Mouse (Mus musculus) heart, postnatal 0 days (tissue): ENCODE data around the gene Clp1. TPM values are rescaled to one million over a fixed set of nuclear protein-coding genes. Genes with fewer than 3 reads are reported as not detected.

Experiments used
- ATAC-seq: fragments of 200-750 bp; cut with Nextera tagmentation; 2 replicates; pipeline ENCODE4 v1.8.0; 2017; ENCODE audit warnings: low read depth, moderate number of reproducible peaks, moderate library complexity; ENCODE audit not compliant: insufficient read depth
- DNase-seq: peaks from one replicate; pipeline ENCODE4 v3.0.0-alpha.2; 2016; ENCODE audit warnings: low spot score
- H3K27ac ChIP-seq: fragments of 300-500 bp; sonication (generic); 2 replicates; pipeline ENCODE4 v1.5.1; 2014; ENCODE audit warnings: low read depth, mild to moderate bottlenecking
- H3K27me3 ChIP-seq: fragments of 300-500 bp; sonication (generic); 2 replicates; pipeline ENCODE4 v1.6.1; 2014; ENCODE audit warnings: low read length, mixed read lengths; ENCODE audit not compliant: control insufficient read depth, insufficient read depth
- H3K36me3 ChIP-seq: fragments of 300-500 bp; sonication (generic); replicated peaks from 2 replicates; pipeline ENCODE4 v1.6.1; 2014; ENCODE audit warnings: low read length, mixed read lengths; ENCODE audit not compliant: control insufficient read depth, insufficient read depth
- H3K4me1 ChIP-seq: fragments of 300-500 bp; sonication (generic); 2 replicates; pipeline ENCODE4 v1.6.1; 2014; ENCODE audit warnings: antibody characterized with exemption; ENCODE audit not compliant: control insufficient read depth, insufficient read depth
- H3K4me2 ChIP-seq: fragments of 300-500 bp; sonication (generic); 2 replicates; pipeline ENCODE4 v1.6.1; 2014; ENCODE audit warnings: low read depth, mild to moderate bottlenecking, low read length, moderate library complexity
- H3K4me3 ChIP-seq: fragments of 300-500 bp; sonication (generic); 2 replicates; pipeline ENCODE4 v1.5.1; 2014; ENCODE audit warnings: low read depth, low read length
- H3K9ac ChIP-seq: fragments of 300-500 bp; sonication (generic); replicated peaks from 2 replicates; pipeline ENCODE4 v1.6.1; 2014; ENCODE audit warnings: low read depth, low read length, mixed read lengths
- H3K9me3 ChIP-seq: fragments of 300-500 bp; sonication (generic); replicated peaks from 2 replicates; pipeline ENCODE4 v1.6.1; 2016; ENCODE audit warnings: low read length; ENCODE audit not compliant: control insufficient read depth
- CTCF ChIP-seq: IDR thresholded peaks from 2 replicates; pipeline ENCODE4 v1.5.1; 2016; ENCODE audit warnings: antibody characterized with exemption, control low read depth, low read depth
- EP300 ChIP-seq: IDR thresholded peaks from 2 replicates; pipeline ENCODE4 v1.6.1; 2016; ENCODE audit warnings: antibody characterized with exemption, low read depth
- WGBS: fragments of 180-500 bp; shearing (Covaris S2); extraction: QIAGEN DNeasy Blood & Tissue Kit; methylation state at CpG from one replicate; pipeline ENCODE4 v1.1.7; 2014; 5-methylcytosine and 5-hydroxymethylcytosine counted together
- polyA plus RNA-seq: library from polyadenylated mRNA; unstranded; fragments of >200 nt; fragmentation: Nextera tagmentation; extraction: Ambion mirVana; gene quantifications from 2 replicates; pipeline ENCODE4 v1.2.1, GENCODE M21; 2015
- total RNA-seq: library from RNA; depleted of rRNA; stranded (reverse); fragments of >200 nt; gene quantifications from 2 replicates; pipeline ENCODE4 v1.2.3, GENCODE M21; 2014; ENCODE audit warnings: low replicate concordance

Gene Clp1
- total and polyA plus RNA-seq, 2 experiments from 2014 or later: 5.2 to 10.5 TPM

GRCm38 (mm10) chr2:84737451-84737925 lies 10.3 kb upstream of the Clp1 start:
- no peak overlapping the region for H3K4me3 ChIP-seq
- H3K4me1 ChIP-seq: peaks cover 41% of the 10 kb centered on the region

GRCm38 (mm10) chr2:84736312-84737161 lies 9.4 kb upstream of the Clp1 start:
- H3K36me3 ChIP-seq: no peaks in the 10 kb centered on the region
- ATAC-seq: no peak
- DNase-seq: no peak
- H3K4me1 ChIP-seq: peaks cover 32% of the 10 kb centered on the region
- no peak overlapping the region for H3K27ac ChIP-seq
- H3K27me3 ChIP-seq: peaks cover 23% of the 10 kb centered on the region
- 8% methylated on average over 27 of the region's 27 CpGs for WGBS
- TF ChIP-seq CTCF: no peak
- TF ChIP-seq EP300: no peak
- H3K4me3 ChIP-seq: no peak overlapping the region
- no peak overlapping the region for H3K9ac ChIP-seq
- no peak overlapping the region for H3K4me2 ChIP-seq
- no peaks in the 10 kb centered on the region for H3K9me3 ChIP-seq

More at GRCm38 (mm10) chr2:84737451-84737925, 10.3 kb upstream of the Clp1 start:
- Histone ChIP-seq H3K9ac (no peak overlapping the region), H3K36me3 (no peaks in the 10 kb centered on the region), H3K9me3 (no peaks in the 10 kb centered on the region), H3K4me2 (peak overlapping the region; percentile 60), H3K27me3 (peaks cover 23% of the 10 kb centered on the region), H3K27ac (0 out of 2 replicates have a peak overlapping the region, but pooled peaks have one; percentile 11)
- 9% methylated on average over 8 of the region's 8 CpGs for WGBS
- DNase-seq: peak; percentile 49
- peak; percentile 24 for TF ChIP-seq CTCF
- no peak for TF ChIP-seq EP300
- peak; percentile 24; the same call in 1 of the 2 replicates for ATAC-seq

- Histone ChIP-seq H3K27me3 (peaks cover 23% of the 10 kb centered on the region), H3K4me3 (no peak overlapping the region), H3K4me2 (no peak overlapping the region), H3K36me3 (no peaks in the 10 kb centered on the region), H3K9ac (no peak overlapping the region), H3K27ac (no peak overlapping the region), H3K9me3 (no peaks in the 10 kb centered on the region), H3K4me1 (peaks cover 28% of the 10 kb centered on the region)
- TF ChIP-seq CTCF: no peak
- TF ChIP-seq EP300: no peak
- 6% methylated on average over 7 of the region's 7 CpGs for WGBS
- ATAC-seq (no peak), DNase-seq (no peak)
Measured at GRCm38 (mm10) chr2:84735346-84735920, 8.3 kb upstream of the Clp1 start.

- Histone ChIP-seq H3K27ac (no peak overlapping the region), H3K4me2 (peak overlapping the region; percentile 57), H3K4me3 (peak overlapping the region; percentile 36), H3K9me3 (no peaks in the 10 kb centered on the region), H3K4me1 (peaks cover 28% of the 10 kb centered on the region), H3K36me3 (no peaks in the 10 kb centered on the region), H3K9ac (no peak overlapping the region), H3K27me3 (peaks cover 23% of the 10 kb centered on the region)
- ATAC-seq: no peak
- DNase-seq: no peak
- TF ChIP-seq CTCF (no peak), EP300 (no peak)
- 3% methylated on average over 2 of the region's 2 CpGs for WGBS
Measured at GRCm38 (mm10) chr2:84734919-84735318, 7.8 kb upstream of the Clp1 start.

GRCm38 (mm10) chr2:84734351-84734864 lies 7.3 kb upstream of the Clp1 start:
- Histone ChIP-seq H3K4me3 (peak overlapping the region; percentile 36), H3K4me2 (peak overlapping the region; percentile 57), H3K36me3 (no peaks in the 10 kb centered on the region), H3K9ac (peak overlapping the region; percentile 28), H3K4me1 (peaks cover 28% of the 10 kb centered on the region), H3K27ac (no peak overlapping the region), H3K27me3 (peaks cover 23% of the 10 kb centered on the region), H3K9me3 (no peaks in the 10 kb centered on the region)
- ATAC-seq (no peak), DNase-seq (no peak)
- no peak for TF ChIP-seq CTCF
- no peak for TF ChIP-seq EP300
- WGBS: 2% methylated on average over 11 of the region's 11 CpGs
